Mouse (Mus musculus): ENCODE results near the gene Son.
A peak's percentile ranks its signal among the peaks of the same experiment; 100 is the strongest.

Gene Son

DNA sequence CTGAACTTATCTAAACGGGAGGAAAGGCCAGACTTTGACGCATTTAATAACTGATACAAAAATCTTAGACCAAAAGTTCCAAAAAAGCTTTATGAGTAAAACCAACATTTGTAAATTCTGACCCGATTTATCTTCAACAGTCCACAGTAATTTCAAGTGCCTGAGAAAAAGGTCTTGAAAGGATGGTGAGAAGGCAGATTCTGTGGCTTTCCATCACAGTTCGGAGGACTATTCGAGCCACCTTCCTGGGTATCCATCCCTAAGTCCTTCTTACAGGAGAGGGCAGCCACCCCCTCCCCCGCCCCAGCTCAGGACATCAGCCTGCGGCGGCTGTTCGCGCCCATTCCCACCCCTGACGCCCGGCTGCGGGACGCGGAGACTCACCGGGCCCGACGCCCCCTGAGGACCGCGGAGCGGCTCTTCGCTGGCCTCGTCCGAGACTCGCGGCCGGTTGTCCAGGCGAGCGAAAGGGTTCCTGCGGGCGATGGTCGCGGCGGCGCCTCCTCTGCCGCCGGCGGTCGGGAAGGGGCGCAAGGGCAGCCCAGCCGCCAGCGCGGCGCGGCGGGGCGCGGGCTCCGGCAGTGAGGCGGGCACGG, 40.8 kb downstream of the Son start:
- no peak for DNase-seq (ENCODE audit: low spot score in 2 of 2)

DNA sequence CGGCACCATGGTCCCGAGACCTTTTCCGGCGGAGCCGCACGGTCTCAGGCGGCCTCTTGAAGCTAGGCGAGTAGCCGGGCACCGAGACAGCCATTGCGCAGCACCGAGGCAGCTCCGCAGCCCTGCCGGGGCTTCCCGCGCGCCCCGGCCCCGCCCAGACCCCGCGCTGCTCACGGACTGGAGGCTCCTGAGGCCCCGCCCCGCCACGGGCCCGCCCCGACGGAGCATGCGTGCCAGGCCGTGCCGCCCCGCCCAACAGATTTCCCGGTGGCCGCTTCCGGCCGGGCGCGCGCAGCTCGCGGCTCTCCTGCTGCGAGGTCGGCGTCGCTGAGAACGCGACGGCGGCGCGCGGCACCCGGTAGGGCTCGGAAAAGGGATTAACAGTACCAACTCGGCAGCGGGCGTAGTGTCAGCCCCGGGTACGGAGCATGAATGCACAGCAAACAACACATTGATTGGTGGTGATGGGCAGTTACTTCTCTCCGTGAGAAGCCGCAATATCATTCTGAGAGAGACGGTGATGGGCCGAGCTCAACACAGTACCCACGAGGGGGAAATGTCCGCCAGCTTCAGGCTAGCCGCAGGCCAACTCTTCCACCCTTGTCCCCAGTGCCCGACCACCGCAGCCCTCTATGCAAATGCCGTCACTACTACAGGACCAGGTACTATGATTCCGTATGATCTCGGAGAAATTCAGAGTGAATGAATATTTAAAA, 41.5 kb downstream of the Son start, which contains the start of gene Donson:
Gene Donson, minus strand, starts transcription at position 152 of the 716 bp plus-strand sequence.
- peak; percentile 93 to 96 for DNase-seq (ENCODE audit: low spot score in 2 of 2)

DNA sequence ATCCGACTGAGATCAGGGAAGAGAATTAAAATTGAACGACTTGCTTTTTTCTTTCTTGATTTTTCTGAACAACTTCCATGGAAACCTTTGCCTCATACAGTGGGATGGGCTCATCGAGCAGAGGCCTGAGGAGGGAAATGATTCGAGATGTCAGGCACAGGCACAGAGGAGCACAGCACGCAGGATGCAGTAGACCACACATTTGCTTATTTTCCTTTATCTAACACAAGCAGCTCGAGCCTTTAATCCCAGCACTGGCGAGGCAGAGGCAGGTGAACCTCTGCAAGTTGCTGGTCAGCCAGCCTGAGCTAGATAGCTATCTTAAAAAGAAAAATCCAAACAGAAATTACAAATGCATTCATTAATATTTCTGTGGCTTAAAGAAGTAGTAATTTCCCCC, 42.5 kb downstream of the Son start:
- no peak for DNase-seq (ENCODE audit: low spot score in 2 of 2)

DNA sequence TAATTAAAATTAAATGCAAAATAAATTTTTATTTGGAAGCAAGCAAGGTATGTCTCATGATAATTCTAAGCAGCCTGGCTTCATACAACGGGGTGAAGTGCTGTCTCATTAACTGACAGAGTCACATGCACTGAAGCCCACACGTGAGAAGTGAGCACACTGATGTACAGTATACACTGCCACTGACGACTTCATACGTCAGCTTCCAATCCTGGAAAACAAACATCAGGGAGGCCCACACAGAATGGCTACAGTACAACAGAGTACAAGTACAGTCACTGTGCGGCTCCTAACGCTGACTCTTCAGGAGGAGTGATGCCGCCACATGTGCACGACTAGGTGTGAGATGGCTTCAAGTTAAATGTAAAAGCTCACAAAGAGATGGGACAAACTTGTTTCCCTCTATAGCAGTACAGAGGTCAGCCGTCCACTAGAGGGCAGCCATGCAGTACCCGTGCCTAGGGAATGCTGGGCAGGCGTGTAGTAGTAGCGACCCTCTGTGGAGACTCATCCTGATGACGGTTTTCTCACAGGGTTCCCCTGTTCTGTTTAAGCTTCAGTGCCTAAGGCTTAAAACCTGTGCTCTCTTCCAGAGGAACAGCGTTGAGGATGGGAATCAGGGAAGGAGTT, 47.3 kb downstream of the Son start:
- peak; percentile 57 to 72 for DNase-seq (ENCODE audit: low spot score in 2 of 2)

DNA sequence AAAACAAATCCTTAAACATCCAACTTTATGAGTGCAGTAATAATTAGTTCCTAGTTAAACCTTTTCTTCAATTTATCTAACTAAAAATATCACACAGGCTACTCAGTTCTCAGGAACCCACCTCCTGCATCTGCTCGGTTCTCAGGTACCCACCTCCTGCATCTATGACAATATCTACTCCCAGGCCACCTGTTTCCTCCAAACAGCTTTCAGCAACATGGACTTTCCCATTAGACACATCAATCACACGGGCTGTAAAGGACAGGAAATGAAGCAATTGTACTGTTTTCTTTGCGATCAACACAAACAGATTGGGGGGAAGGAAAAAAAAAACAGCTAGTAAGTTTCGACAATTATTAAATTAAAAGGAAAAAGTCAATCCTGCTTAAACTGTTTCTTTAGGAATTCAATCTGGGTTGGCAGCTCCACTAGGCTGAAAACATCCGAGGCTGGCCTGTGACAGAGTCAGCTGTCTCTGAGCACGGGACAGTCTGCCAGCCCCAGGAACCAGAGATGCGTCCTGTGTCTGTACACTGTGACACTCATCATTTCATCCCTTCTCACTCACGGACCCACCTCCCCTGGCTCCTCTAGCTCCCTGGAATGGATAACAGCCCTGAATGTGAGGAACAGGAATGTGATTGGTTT, 47.9 kb downstream of the Son start:
- DNase-seq (ENCODE audit: low spot score in 2 of 2): no peak

DNA sequence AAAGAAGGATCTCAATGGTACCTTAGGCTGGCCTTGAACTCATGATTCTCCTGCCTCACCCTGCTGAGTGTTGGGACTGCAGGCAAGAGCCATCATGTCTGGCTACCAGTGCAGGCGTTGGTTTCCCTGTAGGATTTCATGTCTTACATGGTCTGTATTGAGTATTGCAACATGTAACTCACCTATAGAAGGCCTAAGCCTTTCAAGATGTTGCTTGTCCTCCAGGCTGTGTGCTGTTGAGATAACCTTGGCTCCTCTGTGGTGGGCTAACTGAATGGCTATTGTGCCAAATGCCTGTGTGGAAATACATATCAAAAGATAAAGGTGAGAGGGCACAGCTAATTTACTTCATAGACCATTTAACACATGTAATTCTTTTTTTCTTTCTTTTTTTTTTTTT, 51.7 kb downstream of the Son start:
- DNase-seq (ENCODE audit: low spot score in 2 of 2): no peak

DNA sequence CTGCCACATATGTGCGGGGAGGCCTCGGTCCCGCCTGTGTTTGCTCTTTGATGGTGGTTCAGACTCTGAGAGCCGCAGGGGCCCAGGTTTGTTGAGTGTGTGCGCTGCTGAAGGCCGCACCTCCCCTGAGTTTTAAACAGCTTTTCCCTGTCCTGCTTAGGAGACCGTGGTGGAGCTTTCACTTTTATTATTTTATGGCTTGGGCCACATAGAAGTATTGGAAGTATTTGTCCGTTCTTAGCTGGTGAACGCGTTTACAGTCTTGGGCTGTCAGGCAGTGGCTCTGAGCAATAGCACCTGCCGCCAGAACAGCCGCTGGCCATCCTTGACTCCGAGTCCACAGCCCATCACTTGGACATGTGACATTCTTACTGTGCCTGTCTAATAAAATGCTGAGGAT, 54.6 kb downstream of the Son start:
- no peak for DNase-seq (ENCODE audit: low spot score in 2 of 2)

DNA sequence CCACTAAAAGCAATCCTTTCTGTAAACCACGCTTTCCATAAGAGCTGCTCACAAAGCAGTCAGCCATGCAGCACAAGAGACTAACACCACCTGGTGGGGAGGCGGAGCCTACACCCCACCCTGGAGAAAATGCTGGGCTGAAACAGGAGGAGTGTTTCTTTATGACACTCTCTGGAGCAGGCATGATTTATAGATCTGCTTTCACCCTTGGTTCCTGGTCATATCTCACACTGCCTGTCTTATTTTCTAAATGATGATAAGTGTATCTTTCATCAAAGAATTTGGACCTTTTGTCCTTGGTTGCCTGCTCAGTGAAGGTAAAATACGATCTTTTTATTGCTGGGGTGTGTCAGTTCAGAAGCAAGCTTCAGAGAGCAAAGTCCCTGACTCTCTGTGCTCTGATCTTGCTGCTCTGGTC, 55.5 kb downstream of the Son start:
- no peak for DNase-seq (ENCODE audit: low spot score in 2 of 2)

DNA sequence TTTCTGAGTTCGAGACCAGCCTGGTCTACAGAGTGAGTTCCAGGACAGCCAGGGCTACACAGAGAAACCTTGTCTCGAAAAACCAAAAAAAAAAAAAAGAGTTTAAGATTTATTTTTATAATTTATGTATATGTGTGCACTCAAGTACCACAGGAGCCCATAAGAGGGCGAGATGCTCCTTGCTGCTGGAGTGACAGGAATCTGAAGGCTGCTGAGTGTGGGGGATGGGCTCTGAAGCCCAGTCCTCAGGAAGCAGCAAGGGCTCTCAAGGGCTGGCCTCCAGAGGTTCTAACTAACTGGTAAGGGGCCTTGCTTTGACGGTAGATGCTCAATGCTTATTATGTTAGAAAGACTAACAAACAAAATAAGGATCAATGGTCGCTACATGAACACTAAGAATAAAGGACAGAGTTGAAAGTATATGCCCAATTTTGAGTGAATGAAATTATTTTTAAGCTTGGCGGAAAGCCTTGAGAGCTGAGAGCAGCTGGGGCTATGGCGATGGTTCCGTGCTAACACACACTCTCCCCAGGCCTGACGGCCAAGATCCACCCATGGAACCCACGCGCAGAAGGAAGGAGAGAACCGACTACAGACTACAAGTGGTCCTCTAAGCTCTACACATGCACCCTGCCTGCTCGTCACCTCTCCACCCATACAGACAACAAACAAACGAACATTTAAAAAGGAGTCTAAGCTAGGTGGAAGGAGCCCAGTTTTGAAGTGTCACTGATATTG, 57.5 kb downstream of the Son start:
- no peak for DNase-seq (ENCODE audit: low spot score in 2 of 2)

DNA sequence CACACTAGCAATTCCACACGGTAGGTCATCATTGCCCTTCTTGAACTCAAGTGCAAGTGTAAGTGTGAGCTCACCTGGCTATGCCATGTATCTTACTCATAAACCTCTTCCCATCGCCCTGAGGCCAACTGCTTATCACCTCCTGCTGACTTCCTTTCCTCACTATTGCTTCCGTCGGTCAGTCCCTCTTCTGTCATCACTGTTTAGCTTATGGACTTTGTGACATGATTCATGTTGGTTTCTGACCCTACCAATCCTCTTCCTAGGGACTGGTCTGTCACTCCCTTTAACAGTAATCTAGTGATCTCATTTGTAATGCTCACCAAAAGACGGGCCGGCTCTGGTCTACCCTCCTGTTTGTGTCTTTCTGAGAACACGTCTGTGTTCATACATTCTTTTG, 62.9 kb downstream of the Son start:
- DNase-seq (ENCODE audit: low spot score in 2 of 2): no peak

DNA sequence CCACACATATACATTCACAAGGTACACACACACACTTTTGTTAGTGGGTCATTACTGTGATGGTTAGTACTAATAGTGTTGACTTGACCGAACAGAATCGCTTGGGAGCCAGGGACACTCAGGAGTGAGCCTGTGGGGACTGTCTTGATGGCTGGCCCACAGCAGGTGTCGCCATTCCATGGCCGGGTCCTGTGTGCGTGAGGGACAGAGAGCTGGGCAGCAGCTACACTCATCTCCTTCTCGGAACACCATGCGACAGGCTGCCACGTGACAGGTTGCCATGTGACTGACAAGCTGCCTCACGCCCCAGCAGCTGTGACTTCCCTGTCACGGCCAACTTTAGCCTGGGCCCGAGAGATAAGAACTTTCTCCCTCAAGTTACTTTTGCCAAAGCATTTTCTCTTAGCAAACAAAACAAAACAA, 69.6 kb downstream of the Son start:
- peak; percentile 51 to 64 for DNase-seq (ENCODE audit: low spot score in 2 of 2)

DNA sequence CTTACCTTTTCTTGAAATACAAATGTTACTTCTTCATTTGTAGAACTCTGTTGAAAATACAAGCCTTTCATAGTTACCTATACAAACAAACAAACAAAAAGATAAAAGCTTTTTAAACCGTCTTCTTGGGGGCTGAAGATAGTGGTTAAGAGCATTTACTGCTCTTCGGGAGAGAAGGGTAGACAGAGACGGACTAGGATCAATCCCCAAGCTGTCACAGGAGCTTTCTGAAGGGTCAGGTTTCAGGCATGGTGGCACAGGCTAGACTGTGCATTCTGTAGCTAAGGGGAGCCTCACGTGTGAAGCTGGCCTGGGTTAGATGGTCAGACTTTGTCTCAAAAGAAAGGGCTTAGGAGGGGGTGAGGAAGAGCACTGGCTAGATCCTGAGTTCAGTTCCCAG, 70.1 kb downstream of the Son start:
- no peak for DNase-seq (ENCODE audit: low spot score in 2 of 2)

DNA sequence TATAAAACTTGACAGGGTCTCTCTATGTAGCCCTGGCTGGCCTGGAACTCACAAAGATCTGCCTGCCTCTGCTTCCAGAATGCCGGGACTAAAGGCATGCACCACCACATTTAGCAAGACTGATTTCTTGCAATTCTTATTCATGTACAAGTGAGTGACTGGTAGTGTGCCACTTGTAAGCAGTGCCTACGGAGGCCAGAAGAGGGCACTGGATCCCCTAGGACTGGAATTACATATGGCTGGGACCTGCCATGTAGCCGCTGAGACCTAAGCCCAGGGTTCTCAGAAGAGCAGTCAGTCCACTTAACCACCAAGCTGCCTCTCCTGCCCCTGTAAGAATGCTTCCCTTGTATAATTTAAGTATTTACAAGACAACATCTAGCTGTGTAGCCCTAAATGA, 76.9 kb downstream of the Son start:
- peak; percentile 41 to 61 for DNase-seq (ENCODE audit: low spot score in 2 of 2)

DNA sequence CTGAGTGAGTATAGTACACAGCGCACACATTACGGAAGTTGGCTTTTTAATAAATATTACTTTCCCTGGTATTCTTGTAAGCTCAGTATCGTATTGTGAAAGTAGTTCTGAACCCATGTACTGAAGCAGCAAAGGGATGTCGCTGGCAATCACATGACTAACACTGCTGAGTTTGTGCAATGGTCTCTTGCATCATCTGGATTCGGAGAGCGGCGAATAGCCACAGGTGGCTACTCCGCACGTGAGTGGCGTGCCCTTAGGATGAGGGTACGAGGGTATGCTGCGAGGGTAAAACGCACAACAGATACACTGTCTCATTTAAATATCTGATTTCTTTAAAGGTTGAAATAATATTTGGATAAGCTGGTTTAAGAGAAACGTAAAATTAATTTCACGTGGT, 80.1 kb downstream of the Son start:
- no peak for DNase-seq (ENCODE audit: low spot score in 2 of 2)

DNA sequence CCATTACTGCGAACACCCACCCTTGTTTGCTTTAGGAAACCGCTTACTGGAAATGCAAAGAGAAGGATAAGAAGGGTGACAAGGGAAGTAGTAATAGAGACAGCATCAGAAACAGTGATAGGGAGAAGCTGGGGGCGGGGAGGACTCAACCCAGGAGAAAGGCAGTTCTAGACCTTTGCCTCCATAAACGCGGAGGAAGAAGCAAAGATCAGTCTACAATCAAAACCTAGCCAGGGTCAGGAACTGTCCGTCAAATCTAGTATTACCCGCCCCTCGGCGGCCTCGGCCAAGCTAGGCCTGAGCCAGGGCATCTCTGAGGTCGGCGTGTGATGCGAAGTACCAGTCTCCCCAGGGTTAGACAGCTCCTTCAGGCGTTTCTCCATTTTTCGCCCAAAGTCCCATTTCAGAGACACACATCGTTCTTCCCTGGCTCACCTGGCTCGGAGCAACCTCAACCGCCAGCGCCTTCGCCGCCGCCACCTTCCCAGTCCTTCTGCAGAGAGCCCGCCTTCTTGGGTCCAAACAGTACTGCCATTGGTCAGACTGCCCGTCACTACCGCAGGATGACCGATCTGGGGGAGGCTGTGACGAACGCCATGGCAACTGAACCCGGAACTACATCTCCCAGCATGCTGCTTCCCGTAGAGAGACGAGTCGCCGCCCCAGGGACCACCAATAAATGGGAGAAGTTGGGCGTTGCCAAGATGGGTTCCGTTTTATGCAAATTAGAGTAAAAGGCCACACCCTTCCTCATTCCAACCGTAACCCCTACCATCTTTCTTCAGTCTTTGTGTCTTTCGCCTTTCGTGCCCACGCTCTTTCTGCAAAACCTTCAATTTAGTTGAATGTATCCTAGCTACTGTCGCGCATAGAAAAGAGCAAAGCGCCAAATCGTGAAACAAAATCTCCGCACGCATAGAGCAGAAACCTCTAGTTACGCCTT, 81.1 kb downstream of the Son start, which contains the start of gene Cryzl1:
Gene Cryzl1, minus strand, starts transcription at position 853 of the 943 bp plus-strand sequence.
- peak; percentile 88 to 94 for DNase-seq (ENCODE audit: low spot score in 2 of 2)
